In genomic region chr6:17306602-17307325, GRCm38 (mm10) we compare ENCODE assay signal across 8 mouse cellular contexts. TPM values are rescaled to one million over a fixed set of nuclear protein-coding genes. Genes with fewer than 3 reads are reported as not detected.
DNase-seq lines count a peak whose midpoint lies in the region; ATAC-seq and TF ChIP-seq lines count a peak whose summit lies in the region.

No protein-coding gene starts in this region.

- TF ChIP-seq EP300 in heart, adult 2 months (IDR thresholded peaks at IDR 0.05; ENCODE audit: insufficient read depth, low read depth, low read length): no peak
- TF ChIP-seq EP300 in lung, postnatal 0 days (IDR thresholded peaks at IDR 0.05): no peak; the same call in none of the 2 replicates

- peak; percentile 8 to 69 for DNase-seq in adrenal gland, adult (ENCODE audit: inconsistent age in 2 of 2, low spot score in 1 of 2)
- DNase-seq in adrenal gland, adult 8-10 months: no peak
- peak; percentile 28 for DNase-seq in brain, embryonic 14.5 days (ENCODE audit: low read depth)
- DNase-seq in heart, adult 2 months: peak; percentile 42 to 55
- DNase-seq in kidney, adult 18-20 months: peak; percentile 42
- peak; percentile 66 for DNase-seq in lung, postnatal 0 days (ENCODE audit: low spot score)
- no peak for DNase-seq in right cerebral cortex, postnatal 36 days (ENCODE audit: low spot score in 2 of 2)

- no peak for TF ChIP-seq POLR2A in brain, embryonic 14.5 days (IDR thresholded peaks at IDR 0.05; ENCODE audit: borderline replicate concordance, extremely low read depth, insufficient read depth, insufficient read length, poor library complexity, severe bottlenecking)
- no peak for TF ChIP-seq POLR2A in heart, adult 2 months (IDR thresholded peaks at IDR 0.05; ENCODE audit: insufficient read depth, low read depth, low read length)
- TF ChIP-seq POLR2A in small intestine, adult 2 months (IDR thresholded peaks at IDR 0.05; ENCODE audit: low read depth, low read length): no peak

- no peaks in the 10 kb centered on the region; the same call in 1 of the 2 replicates for H3K36me3 ChIP-seq in heart, adult 2 months (ENCODE audit: control insufficient read depth, insufficient read depth, low read length)
- no peaks in the 10 kb centered on the region for H3K36me3 ChIP-seq in lung, postnatal 0 days (ENCODE audit: insufficient read depth, low read length)
- H3K36me3 ChIP-seq in small intestine, adult 2 months (ENCODE audit: control insufficient read depth, insufficient read depth, low read length): no peaks in the 10 kb centered on the region

- peak overlapping the region; percentile 97 for H3K27ac ChIP-seq in heart, adult 2 months
- H3K27ac ChIP-seq in lung, postnatal 0 days (ENCODE audit: low read length): peak overlapping the region; percentile 90
- H3K27ac ChIP-seq in small intestine, adult 2 months (ENCODE audit: insufficient read depth, low read depth, low read length): peak overlapping the region; percentile 89

- WGBS in heart, adult 2 months: under 1% methylated on average over 18 of the region's 19 CpGs
- WGBS in lung, postnatal 0 days: under 1% methylated on average over 19 of the region's 19 CpGs
- 1% methylated on average over 18 of the region's 19 CpGs for WGBS in small intestine, adult 2 months

- peak; percentile 45 for ATAC-seq in lung, postnatal 0 days

- H3K4me3 ChIP-seq in heart, adult 2 months: peak overlapping the region; percentile 66
- peak overlapping the region; percentile 53 for H3K4me3 ChIP-seq in lung, postnatal 0 days (ENCODE audit: low read depth, low read length)
- peak overlapping the region; percentile 71 for H3K4me3 ChIP-seq in small intestine, adult 2 months (ENCODE audit: low read depth, low read length)

- TF ChIP-seq CTCF in brain, embryonic 14.5 days (IDR thresholded peaks at IDR 0.05; ENCODE audit: borderline replicate concordance, extremely low read depth, insufficient read depth, insufficient read length): no peak
- TF ChIP-seq CTCF in heart, adult 2 months (IDR thresholded peaks at IDR 0.05): no peak
- TF ChIP-seq CTCF in lung, postnatal 0 days (IDR thresholded peaks at IDR 0.05): no peak
- no peak for TF ChIP-seq CTCF in small intestine, adult 2 months (IDR thresholded peaks at IDR 0.05; ENCODE audit: extremely low read depth, insufficient read length, insufficient replicate concordance, low read depth, low read length)

- no peaks in the 10 kb centered on the region for H3K9me3 ChIP-seq in lung, postnatal 0 days (ENCODE audit: low read length)

- H3K4me2 ChIP-seq in lung, postnatal 0 days (replicated peaks; ENCODE audit: low read depth, low read length): peak overlapping the region; percentile 76

- H3K27me3 ChIP-seq in heart, adult 2 months (ENCODE audit: control insufficient read depth, insufficient read depth, low read length): no peaks in the 10 kb centered on the region
- H3K27me3 ChIP-seq in lung, postnatal 0 days (replicated peaks; ENCODE audit: insufficient read depth, low read length): no peaks in the 10 kb centered on the region
- H3K27me3 ChIP-seq in small intestine, adult 2 months (ENCODE audit: control insufficient read depth, insufficient read depth, low read length): peaks cover 19% of the 10 kb centered on the region

- H3K4me1 ChIP-seq in heart, adult 2 months (ENCODE audit: control insufficient read depth, insufficient read depth, low read length): no peaks in the 10 kb centered on the region
- no peaks in the 10 kb centered on the region for H3K4me1 ChIP-seq in lung, postnatal 0 days (ENCODE audit: insufficient read depth, low read depth, low read length)
- no peaks in the 10 kb centered on the region for H3K4me1 ChIP-seq in small intestine, adult 2 months (ENCODE audit: control insufficient read depth, insufficient read depth, insufficient read length, low read length)

- no peaks in the 10 kb centered on the region for H3K79me2 ChIP-seq in heart, adult 2 months (replicated peaks; ENCODE audit: control insufficient read depth, insufficient read depth, low read length)

- H3K9ac ChIP-seq in heart, adult 2 months (ENCODE audit: low read depth, low read length): peak overlapping the region; percentile 89
- peak overlapping the region; percentile 72 for H3K9ac ChIP-seq in lung, postnatal 0 days (replicated peaks; ENCODE audit: low read depth)

- intact Hi-C loops in heart, adult 2 months (cut with DNase I): loop anchor here (1.0 to 2.0 kb wide), 5 partner anchors 20 to 196 kb away; no protein-coding TSS in a partner anchor

RNA-seq across cellular contexts. Expression of gene Cav1, which starts 0.6 kb away (rescaled TPM):
- total RNA-seq in adrenal gland, adult 8-10 months (2022): 100 to 1,000 TPM in 2 of 4 experiments, 10 to 100 TPM in 2; 72.1 to 307 (median 103) TPM
- polyA plus RNA-seq in brain, embryonic 14.5 days (2012; rRNA removed): 17.6 and 25.1 TPM in 2 replicates
- total RNA-seq in heart, adult 2 months (2021): 100 to 1,000 TPM; 207 to 212 TPM
- 483 and 602 TPM in 2 replicates for polyA plus RNA-seq in heart, adult 2 months (2012; rRNA removed)
- polyA plus RNA-seq in lung, postnatal 0 days (2015; fragmentation: Nextera tagmentation; extraction: Ambion mirVana): 1,087 and 1,202 TPM in 2 replicates
- 68.9 and 95.8 TPM in 2 replicates for polyA plus RNA-seq in small intestine, adult 2 months (2012; rRNA removed)

RNA-seq across cellular contexts. Expression of gene Cav2, which starts 25.8 kb away (rescaled TPM):
- 10 to 100 TPM; 25.9 to 77.7 (median 31.4) TPM for total RNA-seq in adrenal gland, adult 8-10 months (2022)
- polyA plus RNA-seq in brain, embryonic 14.5 days (2012; rRNA removed): 5.8 and 6.0 TPM in 2 replicates
- 10 to 100 TPM; 40.7 to 44.8 TPM for total RNA-seq in heart, adult 2 months (2021)
- 54.2 and 69.5 TPM in 2 replicates for polyA plus RNA-seq in heart, adult 2 months (2012; rRNA removed)
- polyA plus RNA-seq in lung, postnatal 0 days (2015; fragmentation: Nextera tagmentation; extraction: Ambion mirVana): 318 and 355 TPM in 2 replicates
- 6.9 and 7.0 TPM in 2 replicates for polyA plus RNA-seq in small intestine, adult 2 months (2012; rRNA removed)

Comparison
In these comparisons a context has a peak if more than half of its experiments do, and no peak if none do; other contexts are left out.
1. DNase-seq: peak in adrenal gland, adult (2 of 2), brain, embryonic 14.5 days (single experiment), heart, adult 2 months (2 of 2), kidney, adult 18-20 months (single experiment) and lung, postnatal 0 days (single experiment); none in adrenal gland, adult 8-10 months (single experiment) and right cerebral cortex, postnatal 36 days (0 of 2).
2. Peak in every context shown above with its lines, with median percentiles within 50 percentile points of each other: H3K27ac ChIP-seq and H3K4me3 ChIP-seq.